Mouse (Mus musculus) retina, postnatal 7 days (tissue): ENCODE results near the gene Ptprm.

Experiments
- DNase-seq: peaks from one replicate; pipeline ENCODE4 v3.0.0-alpha.2; 2012; ENCODE audit warnings: low read depth, low spot score

The Ptprm gene

DNA sequence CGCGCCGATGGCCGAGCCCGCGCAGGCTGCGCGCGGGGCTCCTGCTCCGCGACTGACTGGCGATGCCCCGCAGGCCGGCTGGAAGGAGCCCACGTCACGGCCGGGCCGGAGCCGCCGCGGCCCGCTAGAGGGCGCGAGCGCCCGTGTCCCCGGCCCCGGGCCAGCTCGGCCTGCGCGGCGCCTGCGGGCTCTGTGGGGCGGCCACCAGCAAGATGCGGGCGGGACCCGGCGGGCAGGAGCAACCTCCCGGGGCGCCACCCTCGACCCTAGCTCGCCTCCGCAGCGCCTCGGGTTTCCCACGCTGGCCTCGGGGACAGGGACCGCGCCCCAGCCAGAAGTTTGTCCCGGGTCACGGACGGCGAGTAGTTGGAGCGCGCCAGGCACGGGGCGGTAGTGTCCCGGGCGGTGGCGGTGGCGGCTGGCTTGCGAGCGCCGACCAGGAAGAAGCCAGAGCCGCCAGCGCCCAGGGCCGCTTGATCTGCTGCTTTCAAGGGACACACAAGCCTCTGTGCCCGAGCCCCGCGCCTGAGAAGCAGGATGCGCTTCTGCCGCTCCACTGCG, at the start of gene Ptprm:
Ptprm (minus strand) TSS at position 7 of the 561 bp plus-strand sequence.
- DNase-seq, result peak; percentile 79

DNA sequence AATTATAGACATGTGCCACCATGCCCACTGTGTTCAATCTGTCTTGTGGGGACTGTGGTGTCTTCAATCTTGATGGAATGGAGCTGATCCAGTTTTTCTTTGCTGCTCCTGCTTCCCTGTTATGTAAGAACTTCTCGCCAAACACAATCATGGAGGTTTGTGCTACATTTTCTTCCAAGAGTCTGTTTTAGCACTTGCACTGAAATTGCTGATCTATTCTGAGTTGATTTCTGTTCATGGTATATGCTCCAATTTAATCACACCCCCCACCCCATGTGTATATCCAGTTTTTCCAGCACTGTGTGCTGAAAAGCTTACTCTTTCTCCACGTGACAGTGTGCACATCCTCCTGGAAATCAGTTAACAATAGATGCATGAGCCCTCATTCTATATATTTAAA, 41.9 kb upstream of the Ptprm start:
- no peak for DNase-seq

- DNase-seq, result peak; percentile 1
Observed at GRCm38 (mm10) chr17:67390851-67391250, 36.6 kb upstream of the Ptprm start.

GRCm38 (mm10) chr17:67388171-67388570, 33.9 kb upstream of the Ptprm start:
- DNase-seq, result no peak

- no peak for DNase-seq
Observed at GRCm38 (mm10) chr17:67385286-67385685, 31.0 kb upstream of the Ptprm start.

- no peak for DNase-seq
Observed at GRCm38 (mm10) chr17:67383635-67384034, 29.4 kb upstream of the Ptprm start.

DNA sequence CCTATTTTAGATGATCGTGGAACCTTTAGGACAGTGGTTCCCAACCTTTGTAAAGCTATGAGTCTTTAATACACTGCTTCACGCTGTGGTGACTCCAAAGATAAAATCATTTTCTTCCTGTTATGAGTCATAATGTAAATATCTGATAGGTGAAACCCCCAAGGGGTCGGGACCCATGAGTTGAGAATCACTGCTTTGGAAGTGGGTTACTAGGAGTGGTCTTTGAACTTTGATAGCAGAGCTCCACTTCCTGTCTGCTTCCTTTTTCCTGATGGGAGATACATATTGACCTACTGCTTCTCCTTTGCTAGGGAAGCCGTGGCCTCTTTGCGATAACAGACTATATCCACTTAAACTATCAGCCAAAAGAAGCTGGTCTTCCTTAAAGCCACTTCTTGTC, 27.4 kb upstream of the Ptprm start:
- no peak for DNase-seq

DNA sequence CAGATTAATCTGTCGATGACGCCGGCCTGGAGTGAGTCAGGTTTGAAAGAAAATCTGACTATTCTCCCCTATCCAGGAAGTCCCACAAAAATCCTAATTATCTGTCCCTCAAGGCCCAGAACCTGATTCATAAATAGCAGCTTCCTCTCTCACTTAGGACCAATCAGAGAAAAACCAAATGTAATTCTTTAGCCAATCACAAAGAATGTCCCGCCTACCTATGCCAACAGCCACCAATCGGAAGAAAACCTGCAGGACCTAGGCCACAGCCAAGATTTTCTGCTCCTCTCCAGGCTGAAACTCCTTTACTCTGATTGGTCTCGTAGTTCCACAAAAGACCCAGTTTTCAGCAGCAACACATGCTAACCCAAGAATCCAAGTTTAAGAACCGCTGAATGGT, 13.6 kb upstream of the Ptprm start:
- no peak for DNase-seq

- DNase-seq, result no peak
Observed at GRCm38 (mm10) chr17:67364491-67364890, 10.2 kb upstream of the Ptprm start.

DNA sequence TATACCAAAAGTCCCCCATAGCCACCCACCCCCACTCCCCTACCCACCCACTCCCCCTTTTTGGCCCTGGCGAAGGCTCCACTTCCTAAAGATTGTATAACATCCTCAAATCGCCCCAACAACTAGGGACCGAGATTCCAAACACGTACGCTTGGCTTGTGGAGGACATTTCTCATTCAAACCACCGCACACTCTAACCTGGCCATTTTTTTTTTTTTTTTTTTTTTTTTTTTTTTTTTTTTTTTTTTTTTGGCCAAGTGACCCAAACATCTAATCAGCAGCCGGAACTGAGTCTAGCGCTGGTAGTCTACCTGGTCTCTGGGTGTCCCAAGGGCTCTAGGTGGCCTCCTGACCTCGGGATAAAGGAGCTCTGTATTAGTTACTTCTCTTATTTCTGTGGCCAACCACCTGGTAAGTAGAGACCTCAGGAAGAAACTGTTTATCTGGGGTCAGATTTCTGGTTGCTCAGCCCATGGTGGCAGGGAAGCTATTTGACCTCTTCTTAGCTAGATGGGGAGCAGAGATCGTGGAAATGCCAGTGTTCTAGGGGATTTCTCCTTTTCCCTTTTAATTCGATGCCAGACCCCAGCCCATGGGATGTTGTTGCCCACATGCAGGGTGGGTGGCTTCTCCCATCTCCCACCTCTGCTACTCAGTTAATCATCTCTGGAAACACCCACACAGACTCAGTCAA, 9.3 kb upstream of the Ptprm start:
- no peak for DNase-seq

GRCm38 (mm10) chr17:67362131-67362530, 7.9 kb upstream of the Ptprm start:
- DNase-seq, result no peak

GRCm38 (mm10) chr17:67360606-67361005, 6.3 kb upstream of the Ptprm start:
- no peak for DNase-seq

DNA sequence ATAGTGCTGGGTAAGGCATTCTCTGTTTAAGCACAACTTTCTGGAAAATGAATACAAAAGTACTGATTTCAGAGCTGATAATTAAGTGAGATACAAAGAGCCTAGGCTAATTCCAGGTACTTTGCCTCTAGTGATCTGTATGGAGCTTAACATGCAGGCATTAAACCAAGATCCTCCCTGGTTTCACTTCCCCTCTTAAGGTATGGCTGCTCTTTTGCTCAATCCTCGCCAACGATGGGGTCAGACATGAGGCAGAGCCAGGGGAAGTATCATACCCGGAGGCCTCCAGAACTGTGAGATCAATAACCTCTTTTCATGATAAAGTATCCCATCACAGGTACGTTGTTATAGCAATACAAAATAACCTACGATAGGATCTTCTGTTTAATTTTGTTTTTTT, 5.3 kb upstream of the Ptprm start:
- no peak for DNase-seq

GRCm38 (mm10) chr17:67358541-67358940, 4.3 kb upstream of the Ptprm start:
- DNase-seq, result no peak

- DNase-seq, result no peak
Observed at GRCm38 (mm10) chr17:67357191-67357590, 2.9 kb upstream of the Ptprm start.

GRCm38 (mm10) chr17:67355251-67355650, 994 bp upstream of the Ptprm start:
- no peak for DNase-seq

GRCm38 (mm10) chr17:67353796-67354450, 334 bp downstream of the Ptprm start:
- DNase-seq, result peak; percentile 11

DNA sequence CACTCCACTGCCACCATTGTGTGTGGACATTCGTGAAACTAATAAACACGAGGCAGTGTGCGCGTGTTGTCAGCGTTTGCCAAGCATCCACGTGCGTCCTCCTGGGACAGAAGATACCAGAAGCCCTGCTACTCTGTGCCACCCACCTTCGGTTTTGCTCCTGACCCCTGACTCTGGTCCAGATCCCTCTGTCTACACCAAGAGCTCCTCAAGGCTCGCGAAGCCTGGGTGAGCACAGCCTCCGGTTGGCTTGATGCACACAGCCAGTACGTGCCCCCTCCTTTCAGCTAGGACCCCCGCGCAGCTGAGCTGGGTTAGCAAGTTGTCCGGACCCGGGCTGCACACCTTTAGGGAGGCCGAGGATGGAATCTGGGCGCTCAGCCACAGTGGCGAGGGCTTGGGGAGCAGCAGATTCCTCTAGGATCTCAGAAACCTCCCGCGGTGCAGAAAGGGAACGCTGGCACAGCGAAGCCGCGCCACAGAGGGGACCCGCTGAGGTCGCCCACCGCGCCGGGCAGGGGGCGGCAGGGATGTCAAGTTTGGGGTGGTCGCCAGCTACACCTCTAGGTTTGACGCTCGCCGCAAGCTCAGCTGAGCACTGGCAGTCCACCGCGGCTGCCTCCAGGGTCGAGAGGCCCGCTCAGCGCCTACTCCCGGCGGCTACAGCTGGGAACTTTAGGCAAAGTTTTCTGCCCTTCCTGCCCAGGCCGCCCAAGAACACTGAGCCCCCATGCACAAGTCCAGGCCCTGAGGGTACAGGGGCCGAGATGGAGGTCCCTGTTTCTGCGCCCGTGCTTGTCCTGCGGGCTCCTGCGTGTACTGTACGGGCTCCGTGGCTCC, 1.1 kb downstream of the Ptprm start:
- DNase-seq, result no peak

- no peak for DNase-seq
Observed at GRCm38 (mm10) chr17:67351423-67351822, 2.8 kb downstream of the Ptprm start.

DNA sequence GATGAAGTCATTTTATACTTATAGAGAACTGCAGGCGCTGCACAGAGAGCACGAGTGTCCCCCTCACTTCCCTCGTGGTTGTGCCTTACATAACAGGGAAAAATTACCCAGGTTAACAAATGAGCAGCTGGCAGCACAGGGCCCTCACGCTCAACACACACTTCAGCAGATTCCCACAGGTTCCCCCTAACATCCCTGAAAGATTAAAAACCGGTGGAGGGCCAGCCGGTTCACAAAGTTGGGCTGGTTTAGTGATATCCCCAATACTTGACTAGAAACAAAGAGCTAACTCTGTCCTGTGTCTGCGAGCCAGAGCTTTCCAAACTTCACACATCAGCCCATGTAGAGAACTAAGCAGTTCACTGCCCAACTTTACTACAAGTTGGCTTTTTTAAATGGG, 3.7 kb downstream of the Ptprm start:
- no peak for DNase-seq

DNA sequence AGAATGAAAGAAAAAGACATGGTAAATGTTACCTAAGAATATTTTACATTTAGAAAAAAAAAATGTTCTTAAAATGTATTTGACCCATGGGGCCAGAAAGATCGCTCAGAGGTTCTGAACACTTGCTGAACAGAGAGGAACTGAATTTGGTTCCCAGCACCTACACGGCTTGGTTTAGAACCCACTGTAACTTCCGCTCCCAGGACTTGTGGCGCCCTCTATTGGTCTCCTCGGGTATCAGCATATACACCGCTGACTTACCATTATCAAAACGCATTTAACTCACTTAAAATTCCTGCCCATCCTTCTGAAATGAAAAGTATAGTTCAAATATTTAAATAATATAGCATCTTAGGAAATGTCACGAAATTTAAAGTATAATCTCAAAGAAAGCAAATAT, 4.7 kb downstream of the Ptprm start:
- DNase-seq, result no peak

- no peak for DNase-seq
Observed at GRCm38 (mm10) chr17:67346921-67347320, 7.3 kb downstream of the Ptprm start.
